Mouse (Mus musculus) T-helper 2 cell (primary cell): ENCODE measurements at regions not wholly inside any gene's neighbourhood (a gene's known extent, or its start where the extent isn't known, plus 50 kb on each side); places are given as distances from the start of the nearest gene placed in this dataset.

ENCODE experiments used
- in situ Hi-C: fragments of 300-600 bp; cut with MboI, MseI; formaldehyde crosslinking; loops from one replicate; pipeline ENCODE4 v1.15.1; 2025; ENCODE audit warnings: high pct_unique_total_duplicates

GRCm38 (mm10) chr12:45442474-45442873, 368.0 kb upstream of the Stxbp6 start:
- in situ Hi-C loops = no loop called here

GRCm38 (mm10) chr12:45439745-45440144, 365.2 kb upstream of the Stxbp6 start:
- in situ Hi-C loops = no loop called here

- in situ Hi-C loops = no loop called here
Measured at GRCm38 (mm10) chr12:45437271-45437670, 362.8 kb upstream of the Stxbp6 start.

- in situ Hi-C loops = no loop called here
Measured at GRCm38 (mm10) chr12:45399436-45399835, 324.9 kb upstream of the Stxbp6 start.

GRCm38 (mm10) chr12:45384864-45385263, 310.4 kb upstream of the Stxbp6 start:
- in situ Hi-C loops = no loop called here
